Mouse (Mus musculus): ENCODE measurements around the gene Kiss1. TPM values are rescaled to one million over a fixed set of nuclear protein-coding genes. Genes with fewer than 3 reads are reported as not detected.
"Not testable (repeated sequence)": the region's sequence is repeated elsewhere in the genome, so short reads cannot be mapped to it uniquely, and the experiment has no call there.

The Kiss1 gene
- total RNA-seq, 2 experiments from 2014 or later: not detected

- no peak for DNase-seq
These were observed 1.7 kb downstream of the Kiss1 start for GRCm38 (mm10) chr1:133323333-133323732.

GRCm38 (mm10) chr1:133325951-133326350, 4.3 kb downstream of the Kiss1 start:
- DNase-seq: no peak

- DNase-seq: no peak
These were observed 5.4 kb downstream of the Kiss1 start for GRCm38 (mm10) chr1:133327094-133327493.

GRCm38 (mm10) chr1:133328299-133328795, 6.7 kb downstream of the Kiss1 start:
- DNase-seq: no peak

- DNase-seq: peak; percentile 22
These were observed 7.4 kb downstream of the Kiss1 start for GRCm38 (mm10) chr1:133328896-133329637.

- no peak for DNase-seq
These were observed 7.9 kb downstream of the Kiss1 start for GRCm38 (mm10) chr1:133329638-133329964.

- DNase-seq: no peak
These were observed 9.5 kb downstream of the Kiss1 start for GRCm38 (mm10) chr1:133331142-133331541.

GRCm38 (mm10) chr1:133332656-133333430, 11.2 kb downstream of the Kiss1 start:
- DNase-seq: no peak

GRCm38 (mm10) chr1:133333937-133334336, 12.3 kb downstream of the Kiss1 start:
- no peak for DNase-seq

- not testable (repeated sequence) for DNase-seq
These were observed 18.7 kb downstream of the Kiss1 start for GRCm38 (mm10) chr1:133340403-133340802.

- DNase-seq: no peak
These were observed 22.7 kb downstream of the Kiss1 start for GRCm38 (mm10) chr1:133344357-133344756.

- no peak for DNase-seq
These were observed 24.9 kb downstream of the Kiss1 start for GRCm38 (mm10) chr1:133346531-133346930.

GRCm38 (mm10) chr1:133347226-133347625, 25.6 kb downstream of the Kiss1 start:
- DNase-seq: no peak

GRCm38 (mm10) chr1:133347693-133348520, 26.2 kb downstream of the Kiss1 start:
- peak; percentile 52 for DNase-seq

- DNase-seq: peak; percentile 24
These were observed 28.5 kb downstream of the Kiss1 start, which contains the start of gene Ren1 for GRCm38 (mm10) chr1:133350210-133350609. Gene Ren1, plus strand, starts transcription at chr1:133350510.

GRCm38 (mm10) chr1:133351762-133352161, 30.1 kb downstream of the Kiss1 start:
- DNase-seq: no peak

GRCm38 (mm10) chr1:133353371-133353809, 31.7 kb downstream of the Kiss1 start:
- peak; percentile 91 for DNase-seq

- no peak for DNase-seq
These were observed 33.8 kb downstream of the Kiss1 start for GRCm38 (mm10) chr1:133355469-133355868.

GRCm38 (mm10) chr1:133355912-133356311, 34.2 kb downstream of the Kiss1 start:
- no peak for DNase-seq

- DNase-seq: no peak
These were observed 34.7 kb downstream of the Kiss1 start for GRCm38 (mm10) chr1:133356330-133356729.

- no peak for DNase-seq
These were observed 39.3 kb downstream of the Kiss1 start for GRCm38 (mm10) chr1:133361006-133361405.

- DNase-seq: no peak
These were observed 40.4 kb downstream of the Kiss1 start for GRCm38 (mm10) chr1:133362103-133362502.
